Comparison of ENCODE assay signal across 24 mouse cellular contexts in the genomic region with DNA sequence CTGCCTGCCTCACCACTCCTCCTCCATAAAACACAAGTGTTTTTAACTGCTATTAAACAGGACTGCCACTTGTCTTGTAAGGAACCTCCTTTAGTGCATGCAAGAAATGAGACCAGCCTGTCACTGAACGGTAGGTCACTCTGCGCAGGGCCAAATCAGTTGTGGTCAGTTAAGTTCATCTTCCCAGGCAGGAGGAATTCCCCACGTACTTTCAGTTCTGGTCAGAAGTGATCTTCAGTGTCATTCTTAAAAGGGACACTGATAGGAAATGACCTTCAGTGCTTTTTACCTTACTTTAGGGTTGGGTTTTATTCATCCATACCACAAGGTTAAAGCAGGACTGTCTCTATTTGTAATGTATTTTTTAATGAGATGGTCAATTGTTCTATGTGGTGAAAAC.
DNase-seq lines count a peak whose midpoint lies in the region; ATAC-seq and TF ChIP-seq lines count a peak whose summit lies in the region.
"Had no signal": no experiment of that assay in that cellular context is flagged by ENCODE, and none has a peak within 500 bp of the region (broad histone marks: within the 10 kb centered on the region; RNA-seq: fewer than 3 reads in every experiment).

No protein-coding gene starts in this region.

- no peak for TF ChIP-seq CTCF in liver, adult 2 months (IDR thresholded peaks at IDR 0.05; ENCODE audit: low read depth, low read length)

- peak; percentile 13 for DNase-seq in liver, adult 2 months (ENCODE audit: extremely low read depth, low read depth, low spot score)
- DNase-seq in liver: no peak
- peak; percentile 7 for DNase-seq in splenic B cell, adult 2 months (ENCODE audit: low read depth, low spot score)
- DNase-seq in adrenal gland, postnatal 36 days: no peak
- no peak for DNase-seq in right cerebral cortex, adult 2 months (ENCODE audit: low spot score in 2 of 2)
- DNase-seq: adrenal gland, postnatal 10 days; B cell, adult 2 months; cerebellum, adult 11 months; cerebellum, adult 2 months; cerebellum, adult 9-11 months; cerebellum, postnatal 25 days; embryo, embryonic 11 days; forebrain, postnatal 0 days; gastrocnemius, adult 2 months; gastrocnemius, postnatal 14 days; heart, adult 18-20 months had no signal

- H3K4me3 ChIP-seq in liver, adult 2 months (ENCODE audit: insufficient read depth, low read depth, low read length): no peak overlapping the region
- H3K4me3 ChIP-seq: forebrain, embryonic 10.5 days; forebrain, embryonic 13.5 days; gastrocnemius, adult 2 months; hindbrain, embryonic 12.5 days; hindbrain, embryonic 15.5 days had no signal

- WGBS in liver, adult 2 months: 82% methylated on average over 3 of the region's 3 CpGs

- no peak for TF ChIP-seq POLR2A in liver, adult 2 months (IDR thresholded peaks at IDR 0.05; ENCODE audit: extremely low read depth, insufficient read depth, low read length)

- no peaks in the 10 kb centered on the region for H3K79me2 ChIP-seq in liver, adult 2 months (ENCODE audit: control insufficient read depth, insufficient read depth, low read length)

- H3K36me3 ChIP-seq in liver, adult 2 months (ENCODE audit: control insufficient read depth, insufficient read depth, low read length): no peaks in the 10 kb centered on the region
- no peaks in the 10 kb centered on the region for H3K36me3 ChIP-seq in splenic B cell, adult 2 months (ENCODE audit: control insufficient read depth, insufficient read depth, low read length, poor library complexity, severe bottlenecking)
- H3K36me3 ChIP-seq: forebrain, embryonic 10.5 days; G1E; hindbrain, embryonic 12.5 days; hindbrain, embryonic 15.5 days had no signal

- H3K27me3 ChIP-seq in liver, adult 2 months (ENCODE audit: control insufficient read depth, insufficient read depth, low read length): no peaks in the 10 kb centered on the region
- no peaks in the 10 kb centered on the region for H3K27me3 ChIP-seq in splenic B cell, adult 2 months (ENCODE audit: control insufficient read depth, insufficient read depth, low read length, poor library complexity, severe bottlenecking)
- H3K27me3 ChIP-seq: forebrain, embryonic 13.5 days; hindbrain, embryonic 12.5 days; hindbrain, embryonic 15.5 days; Patski had no signal

- no peak overlapping the region for H3K27ac ChIP-seq in liver, adult 2 months (replicated peaks; ENCODE audit: insufficient read depth, low read depth, low read length)
- H3K27ac ChIP-seq: forebrain, embryonic 10.5 days; forebrain, embryonic 13.5 days; gastrocnemius, adult 2 months; hindbrain, embryonic 12.5 days; hindbrain, embryonic 15.5 days had no signal

- H3K9ac ChIP-seq in liver, adult 2 months (ENCODE audit: low read depth, low read length): no peak overlapping the region
- H3K9ac ChIP-seq: forebrain, embryonic 13.5 days; forebrain, postnatal 0 days; hindbrain, embryonic 12.5 days; hindbrain, embryonic 15.5 days had no signal

- H3K4me1 ChIP-seq in liver, adult 2 months (ENCODE audit: control insufficient read depth, insufficient read depth, low read length): no peaks in the 10 kb centered on the region
- H3K4me1 ChIP-seq: forebrain, embryonic 10.5 days; forebrain, embryonic 13.5 days; hindbrain, embryonic 12.5 days; hindbrain, embryonic 15.5 days had no signal

- peak; percentile 34; the same call in 1 of the 2 replicates for ATAC-seq in granulocyte monocyte progenitor cell, adult 5-6 weeks (replicated peaks; ENCODE audit: poor library complexity, severe bottlenecking)
- ATAC-seq: forebrain, embryonic 13.5 days; forebrain, postnatal 0 days; intestine, postnatal 0 days; Patski had no signal

Comparison
In these comparisons a context has a peak if more than half of its experiments do, and no peak if none do; other contexts are left out.
1. DNase-seq: peak in liver, adult 2 months (single experiment) and splenic B cell, adult 2 months (single experiment); none in liver (single experiment), adrenal gland, postnatal 36 days (0 of 2) and right cerebral cortex, adult 2 months (0 of 2).